Mouse (Mus musculus): ENCODE results near the gene Akap10.

- TF ChIP-seq CTCF (conservative IDR thresholded peaks at IDR 0.05; ENCODE audit: low read length) (no peak), NANOG (IDR thresholded peaks at IDR 0.05; ENCODE audit: borderline replicate concordance, low read length) (no peak)
Observed at GRCm38 (mm10) chr11:61970901-61971300, 40.8 kb upstream of the Akap10 start.
